ENCODE assay signal across 29 mouse cellular contexts in the genomic region with DNA sequence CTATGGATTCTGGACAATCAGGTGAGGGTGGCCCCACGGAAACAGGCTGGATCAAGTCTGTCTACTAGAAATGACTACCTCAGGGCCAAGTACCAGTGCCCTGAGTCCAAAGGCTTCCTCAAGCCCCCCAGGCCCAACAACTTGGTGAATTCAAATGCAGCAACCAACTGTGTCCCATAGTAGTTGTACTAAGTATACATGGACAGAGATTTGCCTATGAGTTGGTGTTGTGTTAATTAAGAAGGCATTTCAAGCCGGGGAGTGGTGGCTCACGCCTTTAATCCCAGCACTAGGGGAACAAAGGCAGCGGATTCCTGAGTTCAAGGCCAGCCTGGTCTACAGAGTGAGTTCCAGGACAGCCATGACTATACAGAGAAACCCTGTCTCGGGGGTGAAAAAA.
DNase-seq lines count a peak whose midpoint lies in the region; ATAC-seq and TF ChIP-seq lines count a peak whose summit lies in the region.
"Had no signal": no experiment of that assay in that cellular context is flagged by ENCODE, and none has a peak within 500 bp of the region (broad histone marks: within the 10 kb centered on the region; RNA-seq: fewer than 3 reads in every experiment).

No protein-coding gene starts in this region.

- peak overlapping the region; percentile 29; the same call in 1 of the 2 replicates for H3K27ac ChIP-seq in ES-Bruce4 (ENCODE audit: insufficient read depth, low read length)
- H3K27ac ChIP-seq in ES-E14 (ENCODE audit: insufficient read depth, low read depth, low read length, poor library complexity, severe bottlenecking) = peak overlapping the region; percentile 59
- peak overlapping the region; percentile 59 for H3K27ac ChIP-seq in bone marrow macrophage, adult 2 months (ENCODE audit: insufficient read depth, low read depth, low read length)
- no peak overlapping the region for H3K27ac ChIP-seq in hindbrain, postnatal 0 days
- H3K27ac ChIP-seq: embryonic facial prominence, embryonic 12.5 days; embryonic facial prominence, embryonic 15.5 days; forebrain, embryonic 12.5 days; forebrain, embryonic 15.5 days; heart, adult 2 months; heart, embryonic 10.5 days; heart, embryonic 13.5 days; hindbrain, embryonic 14.5 days had no signal

- H3K4me3 ChIP-seq in ES-Bruce4 (ENCODE audit: low read depth, low read length) = no peak overlapping the region
- H3K4me3 ChIP-seq in ES-E14 (ENCODE audit: insufficient read depth in 1 of 2, low read depth in 1 of 2, low read length in 2 of 2, poor library complexity in 1 of 2, severe bottlenecking in 1 of 2) = no peak overlapping the region
- no peak overlapping the region for H3K4me3 ChIP-seq in bone marrow macrophage, adult 2 months (ENCODE audit: insufficient read depth, low read length)
- no peak overlapping the region for H3K4me3 ChIP-seq in hindbrain, postnatal 0 days (ENCODE audit: low read length)
- H3K4me3 ChIP-seq: embryonic facial prominence, embryonic 12.5 days; embryonic facial prominence, embryonic 15.5 days; erythroblast, embryonic 14.5 days; forebrain, embryonic 12.5 days; forebrain, embryonic 15.5 days; heart, adult 2 months; heart, embryonic 10.5 days; heart, embryonic 13.5 days had no signal

- no peak overlapping the region for H3K4me2 ChIP-seq in hindbrain, postnatal 0 days (ENCODE audit: low read depth, low read length)
- H3K4me2 ChIP-seq: embryonic facial prominence, embryonic 12.5 days; embryonic facial prominence, embryonic 15.5 days; forebrain, embryonic 12.5 days; forebrain, embryonic 15.5 days; heart, embryonic 13.5 days; hindbrain, embryonic 14.5 days had no signal

- TF ChIP-seq CTCF in ES-Bruce4 (IDR thresholded peaks at IDR 0.05; ENCODE audit: low read depth, low read length) = no peak
- TF ChIP-seq CTCF in bone marrow macrophage, adult 2 months (IDR thresholded peaks at IDR 0.05; ENCODE audit: low read depth, low read length) = no peak
- TF ChIP-seq CTCF in hindbrain, postnatal 0 days (IDR thresholded peaks at IDR 0.05; ENCODE audit: low read depth) = no peak

- in situ Hi-C loops in ES-E14 (cut with MboI; ENCODE audit: low sequenced_read_pairs in 2 of 2, unreplicated experiment in 2 of 2) = no loop called here

- H3K36me3 ChIP-seq in ES-Bruce4 (ENCODE audit: control insufficient read depth, insufficient read depth, low read length, poor library complexity, severe bottlenecking) = no peaks in the 10 kb centered on the region
- H3K36me3 ChIP-seq in ES-E14 (ENCODE audit: control insufficient read depth, insufficient read depth, low read length, poor library complexity, severe bottlenecking) = no peaks in the 10 kb centered on the region
- H3K36me3 ChIP-seq in hindbrain, postnatal 0 days (ENCODE audit: insufficient read depth, low read length) = no peaks in the 10 kb centered on the region
- H3K36me3 ChIP-seq: embryonic facial prominence, embryonic 12.5 days; embryonic facial prominence, embryonic 15.5 days; forebrain, embryonic 12.5 days; forebrain, embryonic 15.5 days; G1E; heart, embryonic 10.5 days; heart, embryonic 13.5 days had no signal

- 88% methylated on average over 5 of the region's 5 CpGs for WGBS in hindbrain, postnatal 0 days

- DNase-seq in ES-E14 (ENCODE audit: low read depth, low spot score) = no peak
- no peak for DNase-seq in gastrocnemius, postnatal 10 days
- DNase-seq in hindbrain, postnatal 0 days (ENCODE audit: low spot score) = no peak
- DNase-seq in cerebellum, adult 18-20 months = no peak
- DNase-seq: adrenal gland, adult 8-10 months; adrenal gland, postnatal 25 days; B cell, adult 2 months; cerebellum, adult 2 months; cerebellum, adult 9-11 months; cerebellum, postnatal 25 days; gastrocnemius, postnatal 36 days; heart, adult 2 months; heart, postnatal 14 days; heart, postnatal 4 days; kidney, adult 11 months had no signal

- ATAC-seq in hindbrain, postnatal 0 days = no peak
- ATAC-seq: activated CD4-positive, CD25-positive, alpha-beta regulatory T cell, adult 4 months; forebrain, embryonic 15.5 days had no signal

- H3K27me3 ChIP-seq in ES-Bruce4 (ENCODE audit: control insufficient read depth, insufficient read depth, low read length, poor library complexity, severe bottlenecking) = no peaks in the 10 kb centered on the region
- H3K27me3 ChIP-seq in hindbrain, postnatal 0 days (ENCODE audit: insufficient read depth, low read length) = no peaks in the 10 kb centered on the region
- H3K27me3 ChIP-seq: CH12.LX; embryonic facial prominence, embryonic 12.5 days; embryonic facial prominence, embryonic 15.5 days; forebrain, embryonic 12.5 days; forebrain, embryonic 15.5 days; heart, embryonic 13.5 days; Patski had no signal

- H3K4me1 ChIP-seq in ES-Bruce4 (ENCODE audit: control insufficient read depth, insufficient read depth, low read length) (peaks cover 2% of the 10 kb centered on the region), ES-E14 (ENCODE audit: control insufficient read depth in 2 of 2, insufficient read depth in 2 of 2, low read length in 2 of 2, poor library complexity in 1 of 2) (peaks cover 0 to 23% of the 10 kb centered on the region in 2 experiments; a peak in 3 of 4 replicates)
- peaks cover 59% of the 10 kb centered on the region for H3K4me1 ChIP-seq in bone marrow macrophage, adult 2 months (ENCODE audit: control insufficient read depth, insufficient read depth, low read length)
- H3K4me1 ChIP-seq in hindbrain, postnatal 0 days (ENCODE audit: insufficient read depth, low read length) = no peaks in the 10 kb centered on the region
- H3K4me1 ChIP-seq: forebrain, embryonic 12.5 days had no signal

- no peak for TF ChIP-seq EP300 in ES-Bruce4 (IDR thresholded peaks at IDR 0.05; ENCODE audit: insufficient read depth, low read depth, low read length)

- H3K9ac ChIP-seq in ES-Bruce4 (ENCODE audit: low read depth, poor library complexity, severe bottlenecking) (no peak overlapping the region), ES-E14 (ENCODE audit: insufficient read depth, low read depth, low read length, poor library complexity, severe bottlenecking) (no peak overlapping the region)
- no peak overlapping the region for H3K9ac ChIP-seq in hindbrain, postnatal 0 days (replicated peaks; ENCODE audit: low read length)
- H3K9ac ChIP-seq: embryonic facial prominence, embryonic 12.5 days; embryonic facial prominence, embryonic 15.5 days; forebrain, embryonic 12.5 days; forebrain, embryonic 15.5 days; heart, embryonic 13.5 days; hindbrain, embryonic 14.5 days had no signal

- H3K9me3 ChIP-seq in ES-Bruce4 (replicated peaks; ENCODE audit: control insufficient read depth, insufficient read depth, low read length, poor library complexity, severe bottlenecking) = no peaks in the 10 kb centered on the region
- no peaks in the 10 kb centered on the region for H3K9me3 ChIP-seq in ES-E14 (ENCODE audit: control insufficient read depth, insufficient read depth, low read depth, low read length)
- H3K9me3 ChIP-seq in hindbrain, postnatal 0 days (ENCODE audit: low read length) = no peaks in the 10 kb centered on the region
- H3K9me3 ChIP-seq: embryonic facial prominence, embryonic 12.5 days; embryonic facial prominence, embryonic 15.5 days; forebrain, embryonic 12.5 days; forebrain, embryonic 15.5 days; G1E; heart, embryonic 10.5 days; heart, embryonic 13.5 days had no signal

- no peak for TF ChIP-seq POLR2A in ES-Bruce4 (IDR thresholded peaks at IDR 0.05; ENCODE audit: insufficient read depth, low read length)
- TF ChIP-seq POLR2A in bone marrow macrophage, adult 2 months (IDR thresholded peaks at IDR 0.05; ENCODE audit: borderline replicate concordance, low read depth, low read length) = no peak

TF ChIP-seq in ES-E14, 5 proteins besides CTCF, POLR2A, EP300 and RAD21:
- no peak for TF ChIP-seq MAFK (IDR thresholded peaks at IDR 0.05; ENCODE audit: insufficient read depth, low read depth, low read length)
- TF ChIP-seq ZNF384 (IDR thresholded peaks at IDR 0.05; ENCODE audit: low read depth, low read length) = 0 out of 2 replicates have a peak, but pooled peaks have one; percentile 37
